In the genomic region with DNA sequence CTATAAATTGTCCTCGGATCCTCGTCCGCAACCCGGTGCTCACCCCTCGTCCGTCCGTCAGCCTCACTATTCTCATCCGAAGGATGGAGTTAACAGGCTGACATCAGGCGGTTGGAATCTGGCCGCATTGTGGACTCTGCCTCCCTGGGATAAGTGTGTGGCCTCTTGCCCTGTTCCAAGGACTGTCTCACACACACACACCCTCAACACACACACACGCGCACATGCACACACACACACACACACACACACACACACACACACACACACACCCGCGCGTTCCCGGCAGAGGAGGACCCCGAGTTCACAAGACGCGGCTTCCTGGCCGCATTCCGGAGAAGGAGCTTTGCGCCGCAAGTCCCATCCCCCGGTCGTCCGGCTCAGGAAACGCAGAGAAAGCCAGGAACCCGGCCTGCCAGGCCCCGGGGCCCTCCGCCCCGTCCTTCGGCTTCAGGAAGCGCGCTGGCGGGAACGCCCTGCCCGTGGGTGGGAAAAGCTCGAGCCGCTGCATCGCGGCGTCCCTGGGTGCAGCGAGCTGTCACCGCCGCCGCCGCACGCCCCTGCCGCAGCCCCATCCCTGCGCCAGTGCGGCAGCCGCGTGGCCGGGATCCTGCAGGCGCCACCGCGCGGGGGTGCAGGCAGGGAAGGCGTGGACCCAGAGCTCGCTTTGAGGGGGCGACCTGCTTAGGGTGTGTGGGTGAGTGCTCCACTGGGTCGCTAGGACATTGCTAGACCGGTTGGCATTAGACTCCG, we compare ENCODE assay signal across 8 mouse cellular contexts. TPM values are rescaled to one million over a fixed set of nuclear protein-coding genes. Genes with fewer than 3 reads are reported as not detected.
DNase-seq lines count a peak whose midpoint lies in the region; ATAC-seq lines count a peak whose summit lies in the region.
"Had no signal": no experiment of that assay in that cellular context is flagged by ENCODE, and none has a peak within 500 bp of the region (broad histone marks: within the 10 kb centered on the region; RNA-seq: fewer than 3 reads in every experiment).

Gene 6030445D17Rik, plus strand, starts transcription at position 165 of the 753 bp plus-strand sequence.

- H3K9me3 ChIP-seq in intestine, embryonic 14.5 days (ENCODE audit: control insufficient read depth, low read length), result no peaks in the 10 kb centered on the region
- no peaks in the 10 kb centered on the region for H3K9me3 ChIP-seq in limb, embryonic 11.5 days (ENCODE audit: control insufficient read depth, low read length)
- H3K9me3 ChIP-seq in midbrain, embryonic 11.5 days (ENCODE audit: control insufficient read depth, low read length), result no peaks in the 10 kb centered on the region

- H3K27me3 ChIP-seq in intestine, embryonic 14.5 days (replicated peaks; ENCODE audit: control insufficient read depth, insufficient read depth, low read length), result 0 out of 2 replicates have a peak, but pooled peaks cover 9% of the 10 kb centered on the region
- peaks cover 14% of the 10 kb centered on the region for H3K27me3 ChIP-seq in limb, embryonic 11.5 days (ENCODE audit: control insufficient read depth, insufficient read depth, low read length)
- H3K27me3 ChIP-seq in midbrain, embryonic 11.5 days (ENCODE audit: control insufficient read depth, insufficient read depth, low read length), result peaks cover 20% of the 10 kb centered on the region

- H3K27ac ChIP-seq in intestine, embryonic 14.5 days (ENCODE audit: low read depth), result peak within 1 kb of the TSS; percentile 64; the same call in 1 of the 2 replicates
- no peak within 1 kb of the TSS for H3K27ac ChIP-seq in limb, embryonic 11.5 days (replicated peaks; ENCODE audit: low read depth, low read length)
- H3K27ac ChIP-seq in midbrain, embryonic 11.5 days (ENCODE audit: low read depth, low read length), result peak within 1 kb of the TSS; percentile 40; the same call in 1 of the 2 replicates

- peak within 1 kb of the TSS; percentile 56 for H3K4me3 ChIP-seq in intestine, embryonic 14.5 days (ENCODE audit: low read depth, low read length)
- H3K4me3 ChIP-seq in limb, embryonic 11.5 days (ENCODE audit: low read depth, low read length), result peak within 1 kb of the TSS; percentile 64
- H3K4me3 ChIP-seq in midbrain, embryonic 11.5 days (ENCODE audit: low read depth, low read length), result peak within 1 kb of the TSS; percentile 62

- intact Hi-C loops in gastrocnemius, postnatal 36 days (cut with DNase I), result no loop called here

- peak within 1 kb of the TSS; percentile 67 for H3K9ac ChIP-seq in intestine, embryonic 14.5 days (ENCODE audit: low read length)
- H3K9ac ChIP-seq in limb, embryonic 11.5 days (ENCODE audit: low read length), result peak within 1 kb of the TSS; percentile 64
- peak within 1 kb of the TSS; percentile 74 for H3K9ac ChIP-seq in midbrain, embryonic 11.5 days (ENCODE audit: low read length)

- DNase-seq in adrenal gland, adult 8-10 months, result peak; percentile 74
- DNase-seq in embryo, embryonic 10 days (ENCODE audit: low spot score), result peak; percentile 68
- DNase-seq in gastrocnemius, postnatal 36 days, result peak; percentile 79
- DNase-seq in intestine, embryonic 14.5 days (ENCODE audit: low spot score), result peak; percentile 84
- DNase-seq in limb, embryonic 11.5 days (ENCODE audit: low spot score), result peak; percentile 68
- peak; percentile 97 for DNase-seq in midbrain, embryonic 11.5 days (ENCODE audit: low spot score, missing footprints)
- DNase-seq in spleen, adult 18-20 months, result peak; percentile 32 to 39

- no peaks in the 10 kb centered on the region for H3K36me3 ChIP-seq in intestine, embryonic 14.5 days (ENCODE audit: control insufficient read depth, insufficient read depth, low read length)
- no peaks in the 10 kb centered on the region for H3K36me3 ChIP-seq in limb, embryonic 11.5 days (ENCODE audit: control insufficient read depth, insufficient read depth, low read length)
- H3K36me3 ChIP-seq in midbrain, embryonic 11.5 days (ENCODE audit: control insufficient read depth, insufficient read depth, low read length), result no peaks in the 10 kb centered on the region

- peak within 1 kb of the TSS; percentile 96 for H3K4me2 ChIP-seq in intestine, embryonic 14.5 days (ENCODE audit: low read length)
- peak within 1 kb of the TSS; percentile 100 for H3K4me2 ChIP-seq in limb, embryonic 11.5 days (ENCODE audit: low read depth, severe bottlenecking)
- peak within 1 kb of the TSS; percentile 99 for H3K4me2 ChIP-seq in midbrain, embryonic 11.5 days

- peaks cover 19% of the 10 kb centered on the region for H3K4me1 ChIP-seq in intestine, embryonic 14.5 days (replicated peaks; ENCODE audit: control insufficient read depth, insufficient read depth, low read length)
- H3K4me1 ChIP-seq in limb, embryonic 11.5 days (ENCODE audit: control insufficient read depth, insufficient read depth, low read length), result peaks cover 3% of the 10 kb centered on the region; the same call in 1 of the 2 replicates
- H3K4me1 ChIP-seq in midbrain, embryonic 11.5 days (ENCODE audit: control insufficient read depth, insufficient read depth, low read length), result peaks cover 4% of the 10 kb centered on the region; the same call in 1 of the 2 replicates

- peak; percentile 76 for ATAC-seq in intestine, embryonic 14.5 days (replicated peaks; ENCODE audit: low FRiP score, low TSS enrichment, low read depth)
- ATAC-seq in limb, embryonic 11.5 days (ENCODE audit: insufficient number of reproducible peaks, low FRiP score, low TSS enrichment, low read depth), result no peak
- peak; percentile 76 for ATAC-seq in midbrain, embryonic 11.5 days (ENCODE audit: low FRiP score)

- WGBS in intestine, embryonic 14.5 days, result under 1% methylated on average over 63 of the region's 64 CpGs
- WGBS in limb, embryonic 11.5 days, result under 1% methylated on average over 54 of the region's 64 CpGs
- under 1% methylated on average over 63 of the region's 64 CpGs for WGBS in midbrain, embryonic 11.5 days

RNA-seq across cellular contexts. Expression of gene 6030445D17Rik, which starts in this region (rescaled TPM):
- under 1 TPM; 0.31 to 0.92 (median 0.50) TPM for total RNA-seq in adrenal gland, adult 8-10 months (2022)
- under 1 TPM; 0.15 to 0.38 TPM for total RNA-seq in gastrocnemius, postnatal 36 days (2021)
- 0.23 and 0.43 TPM in 2 replicates for polyA plus RNA-seq in intestine, embryonic 14.5 days (2014; fragmentation: Nextera tagmentation; extraction: Ambion mirVana)
- polyA plus RNA-seq in limb, embryonic 11.5 days (2014; fragmentation: Nextera tagmentation; extraction: Ambion mirVana), result 0.08 and 0.10 TPM in 2 replicates
- polyA plus RNA-seq in midbrain, embryonic 11.5 days (2014; fragmentation: Nextera tagmentation; extraction: Ambion mirVana), result 0.15 and 0.46 TPM in 2 replicates
- total RNA-seq: neutrophil, adult 5-6 weeks had no signal

Comparison
In these comparisons a context has a peak if more than half of its experiments do, and no peak if none do; other contexts are left out.
1. Peak in DNase-seq in adrenal gland, adult 8-10 months; RNA of the gene not detected or under 1 TPM.
2. Peak in DNase-seq in gastrocnemius, postnatal 36 days; RNA of the gene not detected or under 1 TPM.
3. Peak in DNase-seq, ATAC-seq, H3K4me3 ChIP-seq, H3K27ac ChIP-seq, H3K9ac ChIP-seq and H3K4me2 ChIP-seq in intestine, embryonic 14.5 days; RNA of the gene not detected or under 1 TPM.
4. Peak in DNase-seq, H3K4me3 ChIP-seq, H3K9ac ChIP-seq and H3K4me2 ChIP-seq in limb, embryonic 11.5 days; RNA of the gene not detected or under 1 TPM.
5. Peak in DNase-seq, ATAC-seq, H3K4me3 ChIP-seq, H3K27ac ChIP-seq, H3K9ac ChIP-seq and H3K4me2 ChIP-seq in midbrain, embryonic 11.5 days; RNA of the gene not detected or under 1 TPM.
6. DNase-seq: peak in every context shown above with its lines; median percentile 97 in midbrain, embryonic 11.5 days; 84 in intestine, embryonic 14.5 days; 79 in gastrocnemius, postnatal 36 days; 74 in adrenal gland, adult 8-10 months; 68 in embryo, embryonic 10 days; 68 in limb, embryonic 11.5 days; 36 in spleen, adult 18-20 months.